28 mouse cellular contexts compared by ENCODE assay signal in genomic region chr9:72400121-72400520, GRCm38 (mm10). TPM values are rescaled to one million over a fixed set of nuclear protein-coding genes. Genes with fewer than 3 reads are reported as not detected.
DNase-seq lines count a peak whose midpoint lies in the region; TF ChIP-seq lines count a peak whose summit lies in the region.
"Had no signal": no experiment of that assay in that cellular context is flagged by ENCODE, and none has a peak within 500 bp of the region (broad histone marks: within the 10 kb centered on the region; RNA-seq: fewer than 3 reads in every experiment).

No protein-coding gene starts in this region.

- no peak overlapping the region for H3K27ac ChIP-seq in MEL (ENCODE audit: control insufficient read depth, low read depth, low read length)
- H3K27ac ChIP-seq: heart, embryonic 15.5 days; hindbrain, embryonic 13.5 days; kidney, postnatal 0 days; liver, embryonic 14.5 days; midbrain, embryonic 12.5 days; neural tube, embryonic 15.5 days had no signal

- TF ChIP-seq CTCF in MEL (IDR thresholded peaks at IDR 0.05 in 2 of 3, conservative IDR thresholded peaks at IDR 0.05 in 1 of 3; ENCODE audit: control insufficient read depth in 1 of 3, insufficient read depth in 1 of 3, low read depth in 2 of 3, low read length in 3 of 3, poor library complexity in 1 of 3, severe bottlenecking in 1 of 3) = no peak

- H3K79me2 ChIP-seq in MEL (ENCODE audit: control insufficient read depth, insufficient read depth, low read length, poor library complexity) = no peaks in the 10 kb centered on the region
- no peaks in the 10 kb centered on the region for H3K79me2 ChIP-seq in myocyte (ENCODE audit: control insufficient read depth, insufficient read depth)

- H3K36me3 ChIP-seq in MEL (ENCODE audit: control insufficient read depth in 1 of 2, insufficient read depth in 2 of 2, low read length in 2 of 2) (peaks cover 0 to 5% of the 10 kb centered on the region in 2 experiments; a peak in 2 of 4 replicates), myocyte (ENCODE audit: control insufficient read depth, insufficient read depth) (no peaks in the 10 kb centered on the region)
- H3K36me3 ChIP-seq: heart, embryonic 15.5 days; hindbrain, embryonic 13.5 days; midbrain, embryonic 12.5 days; neural tube, embryonic 15.5 days had no signal

- no peak for TF ChIP-seq POLR2A in MEL (IDR thresholded peaks at IDR 0.05; ENCODE audit: control insufficient read depth in 1 of 2, insufficient read depth in 1 of 2, low read depth in 1 of 2, low read length in 2 of 2, poor library complexity in 1 of 2)
- no peak for TF ChIP-seq POLR2A in myocyte (IDR thresholded peaks at IDR 0.05; ENCODE audit: insufficient read length, low read depth)

- H3K4me1 ChIP-seq in MEL (ENCODE audit: control insufficient read depth in 1 of 2, insufficient read depth in 2 of 2, low read length in 2 of 2) = peaks cover 2 to 6% of the 10 kb centered on the region in 2 experiments; a peak in 2 of 4 replicates
- H3K4me1 ChIP-seq: heart, embryonic 15.5 days had no signal

- H3K9me3 ChIP-seq in MEL (replicated peaks; ENCODE audit: insufficient read depth, low read length) = no peaks in the 10 kb centered on the region
- H3K9me3 ChIP-seq: heart, embryonic 15.5 days; hindbrain, embryonic 13.5 days; megakaryocyte, embryonic 14.5 days; midbrain, embryonic 12.5 days; neural tube, embryonic 15.5 days had no signal

- no peak for TF ChIP-seq RAD21 in MEL (IDR thresholded peaks at IDR 0.05; ENCODE audit: low read depth, low read length)

- peak overlapping the region; percentile 8 for H3K4me2 ChIP-seq in myocyte (ENCODE audit: low read depth)
- H3K4me2 ChIP-seq: heart, embryonic 15.5 days; hindbrain, embryonic 13.5 days; lung, embryonic 14.5 days; midbrain, embryonic 12.5 days; neural tube, embryonic 15.5 days had no signal

- H3ac ChIP-seq in myocyte (ENCODE audit: control insufficient read depth, insufficient read length) = no peak overlapping the region

- peak overlapping the region in 1 of 2 experiments; percentile 17; a peak in 1 of 4 replicates for H3K4me3 ChIP-seq in MEL (ENCODE audit: control insufficient read depth in 1 of 2, insufficient read depth in 1 of 2, low read depth in 2 of 2, low read length in 2 of 2)
- no peak overlapping the region for H3K4me3 ChIP-seq in myocyte
- H3K4me3 ChIP-seq: erythroblast, embryonic 14.5 days; heart, embryonic 15.5 days; hindbrain, embryonic 13.5 days; megakaryocyte, embryonic 14.5 days; midbrain, embryonic 12.5 days; neural tube, embryonic 15.5 days had no signal

- no peak for TF ChIP-seq EP300 in MEL (IDR thresholded peaks at IDR 0.05; ENCODE audit: low read depth in 1 of 2, low read length in 2 of 2)

- no peaks in the 10 kb centered on the region; a peak in 1 of 4 replicates for H3K27me3 ChIP-seq in MEL (ENCODE audit: control insufficient read depth in 1 of 2, insufficient read depth in 2 of 2, low read length in 2 of 2)
- H3K27me3 ChIP-seq in myocyte (ENCODE audit: control insufficient read depth, insufficient read depth, insufficient read length) = no peaks in the 10 kb centered on the region
- H3K27me3 ChIP-seq: heart, embryonic 15.5 days; hindbrain, embryonic 13.5 days; midbrain, embryonic 12.5 days; neural tube, embryonic 15.5 days had no signal

- DNase-seq in thymus, postnatal 0 days (ENCODE audit: low spot score) = peak; percentile 75
- DNase-seq in thymus, postnatal 4 days = no peak
- DNase-seq in MEL (ENCODE audit: low read depth, low spot score) = peak; percentile 37
- no peak for DNase-seq in layer of hippocampus, adult 18-20 months (ENCODE audit: low spot score in 2 of 2)
- DNase-seq in right cerebral cortex, postnatal 36 days (ENCODE audit: low spot score in 2 of 2) = no peak
- DNase-seq: adrenal gland, adult 2 months; adrenal gland, postnatal 36 days; cerebellum, adult 2 months; cerebellum, postnatal 14 days; gastrocnemius, postnatal 10 days; heart, postnatal 4 days; kidney, adult 8-10 months; kidney, postnatal 4 days; layer of hippocampus, adult 9-11 months; liver; lung, embryonic 14.5 days; lung, postnatal 14 days; retina, postnatal 1 day; right cerebral cortex, postnatal 14 days had no signal

- H3K9ac ChIP-seq in MEL (ENCODE audit: control insufficient read depth, low read depth, low read length, poor library complexity, severe bottlenecking) = no peak overlapping the region
- H3K9ac ChIP-seq: heart, embryonic 15.5 days; hindbrain, embryonic 13.5 days; liver, embryonic 14.5 days; lung, embryonic 14.5 days; midbrain, embryonic 12.5 days; neural tube, embryonic 15.5 days had no signal

TF ChIP-seq in MEL, 35 proteins besides CTCF, POLR2A, EP300 and RAD21:
- TF ChIP-seq MYB (IDR thresholded peaks at IDR 0.05; ENCODE audit: low read depth, low read length) (no peak), ZNF384 (IDR thresholded peaks at IDR 0.05; ENCODE audit: low read depth, low read length) (peak; percentile 67)

TF ChIP-seq in myocyte, 11 proteins besides CTCF, POLR2A, EP300 and RAD21:
- TF ChIP-seq MYOD1 (IDR thresholded peaks at IDR 0.05; ENCODE audit: control insufficient read depth in 1 of 3, insufficient read length in 2 of 3, low read depth in 2 of 3) (no peak), TCF3 (IDR thresholded peaks at IDR 0.05; ENCODE audit: insufficient read length, low read depth) (no peak), MAX (IDR thresholded peaks at IDR 0.05; ENCODE audit: low read depth) (no peak), MYOG (IDR thresholded peaks at IDR 0.05; ENCODE audit: control insufficient read depth in 1 of 3, insufficient read depth in 1 of 3, insufficient read length in 2 of 3, low read depth in 2 of 3) (no peak)
TF ChIP-seq in myocyte: peak in this region for 0.

RNA-seq across cellular contexts. Expression of gene Mns1, which starts 37.7 kb away (rescaled TPM):
- 81.1 and 91.3 TPM in 2 replicates for polyA plus RNA-seq in thymus, postnatal 0 days (2015; fragmentation: Nextera tagmentation; extraction: Ambion mirVana)
- 54.0 and 57.3 TPM in 2 replicates for total RNA-seq in MEL (2012; rRNA removed)
- polyA plus RNA-seq in MEL (2012; ENCODE audit: insufficient read depth in 1 of 2, insufficient read length in 2 of 2, low read depth in 1 of 2, low replicate concordance in 2 of 2, missing spikeins in 1 of 2) (10 to 100 TPM in 1 of 2 experiments, not detected in 1; 54.8 TPM), myocyte (2012; fragmentation: generic; extraction: Trizol) (0.62 TPM)
- 1 to 10 TPM; 1.8 to 2.2 TPM for total RNA-seq in layer of hippocampus, adult 18-20 months (2021)

Comparison
In these comparisons a context has a peak if more than half of its experiments do, and no peak if none do; other contexts are left out.
1. DNase-seq: peak in thymus, postnatal 0 days (single experiment) and MEL (single experiment); none in thymus, postnatal 4 days (single experiment), layer of hippocampus, adult 18-20 months (0 of 2) and right cerebral cortex, postnatal 36 days (0 of 2).